Mouse (Mus musculus) spleen, embryonic (tissue): ENCODE data around the gene Elmod3.

Source experiments
- CTCF ChIA-PET: fragments of 350-600 bp; sonication (Branson Sonifier 250); formaldehyde crosslinking; loops from one replicate; lab custom pipeline; 2022; lab: Charles Lee

Elmod3 gene

GRCm38 (mm10) chr6:72615561-72616375 lies 17.6 kb upstream of the Elmod3 start:
- CTCF ChIA-PET: interaction anchor here (0.6 kb wide), 1 partner anchor 13 kb away, joined by 9 read pairs; no protein-coding TSS in a partner anchor

DNA sequence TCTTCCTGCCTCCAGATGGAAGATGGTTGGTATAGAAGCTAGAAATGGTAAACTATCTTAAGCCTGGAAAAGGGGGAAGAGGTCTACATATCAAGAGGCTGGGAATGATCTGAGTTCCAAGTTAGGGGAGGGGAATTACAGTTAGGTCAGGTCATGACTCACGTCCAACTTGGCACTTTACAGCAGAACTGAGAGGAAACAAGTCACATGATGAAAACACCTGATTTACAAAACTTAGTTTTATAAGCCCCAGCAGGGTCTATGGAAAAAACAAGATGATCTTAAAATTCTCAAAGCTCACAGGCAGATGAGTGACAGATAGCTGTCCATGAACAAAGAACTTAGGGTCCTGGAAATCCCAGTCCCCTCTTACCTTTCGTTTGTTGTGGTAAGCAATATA lies 16.9 kb upstream of the Elmod3 start:
- CTCF ChIA-PET: no interaction called here

DNA sequence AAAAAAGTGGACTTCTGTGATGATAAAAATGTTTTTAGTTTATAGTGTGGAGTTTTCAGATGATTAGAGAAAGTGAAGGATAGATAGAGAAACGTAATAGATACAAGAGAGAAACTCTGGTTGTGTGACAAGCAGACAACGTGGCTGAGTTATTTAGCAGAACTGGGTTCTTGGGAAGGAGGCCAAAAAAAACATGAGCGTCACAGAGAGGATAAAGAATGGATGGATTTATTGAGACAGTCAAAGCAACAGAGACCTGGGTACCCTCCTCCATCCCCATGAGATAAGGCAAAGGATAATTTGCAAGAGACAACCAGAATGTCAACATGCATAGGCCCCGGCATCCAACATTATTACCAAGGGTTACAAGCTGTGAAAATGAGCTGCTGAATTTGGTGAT lies 12.0 kb upstream of the Elmod3 start:
- CTCF ChIA-PET: no interaction called here

DNA sequence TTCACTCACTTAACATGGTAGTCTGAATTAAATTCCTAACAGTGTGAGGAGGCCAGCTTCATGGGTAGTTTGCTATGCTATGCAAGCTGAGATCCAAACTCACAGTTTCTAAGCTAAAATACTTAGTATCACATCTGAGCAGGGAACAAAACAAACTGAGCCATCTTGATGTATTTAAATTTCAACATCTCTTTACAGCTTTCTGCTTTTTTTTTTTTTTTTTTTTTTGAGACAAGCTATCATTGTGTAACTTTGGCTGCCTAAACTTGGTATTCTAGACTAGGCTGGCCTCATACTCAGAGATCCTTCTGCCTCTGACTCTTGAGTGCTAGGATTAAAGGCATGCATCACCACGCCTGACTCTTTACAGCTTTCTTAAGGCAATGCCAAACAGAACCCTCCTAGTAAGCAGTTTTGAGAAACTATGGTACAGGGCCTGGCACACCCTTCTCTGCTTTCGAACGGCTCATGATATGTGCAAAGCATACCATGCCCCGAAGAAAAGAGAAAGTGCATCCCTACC lies 10.5 kb upstream of the Elmod3 start:
- CTCF ChIA-PET: no interaction called here

GRCm38 (mm10) chr6:72607676-72608075 lies 9.5 kb upstream of the Elmod3 start:
- CTCF ChIA-PET: no interaction called here

DNA sequence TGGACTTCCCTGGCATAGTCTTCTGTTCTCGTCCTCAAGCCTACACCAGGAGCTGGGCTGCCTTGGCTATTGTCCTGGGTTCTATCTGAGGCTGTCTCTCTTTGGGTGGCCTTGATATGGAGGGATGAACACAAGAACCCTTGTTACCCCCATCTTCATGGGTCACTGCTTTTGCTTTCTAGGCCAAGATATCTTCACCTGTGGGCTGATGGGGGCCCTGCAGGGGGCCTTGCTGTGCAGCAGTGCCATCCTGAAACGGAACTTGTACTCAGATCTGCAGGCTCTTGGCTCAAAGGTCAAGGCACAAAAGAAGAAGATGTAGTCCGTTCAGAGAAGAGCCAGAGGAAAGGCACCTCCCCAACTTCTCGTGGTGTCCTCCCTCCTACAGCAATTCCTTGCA lies 8.8 kb upstream of the Elmod3 start:
- CTCF ChIA-PET: no interaction called here

DNA sequence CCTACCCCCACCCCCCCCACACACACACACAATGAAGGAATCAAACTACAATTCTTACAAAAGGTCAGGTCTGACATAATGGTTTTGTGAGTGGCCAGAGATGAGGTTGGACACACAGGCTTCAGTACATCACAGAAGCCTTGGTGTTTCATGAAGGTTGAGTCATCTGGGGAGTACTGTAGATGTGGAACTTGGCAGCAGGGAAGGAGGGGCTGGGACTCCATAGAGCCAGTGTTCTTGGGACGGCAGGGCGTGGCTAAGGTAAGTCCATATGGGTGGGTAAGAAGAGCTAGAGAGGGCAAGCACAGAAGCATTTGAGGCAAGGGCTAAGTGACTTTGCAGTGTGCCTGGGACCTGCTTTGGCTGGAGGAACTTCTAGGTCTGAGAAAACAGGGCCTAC lies 5.9 kb upstream of the Elmod3 start:
- CTCF ChIA-PET: no interaction called here

GRCm38 (mm10) chr6:72601732-72602131 lies 3.5 kb upstream of the Elmod3 start:
- CTCF ChIA-PET: no interaction called here

DNA sequence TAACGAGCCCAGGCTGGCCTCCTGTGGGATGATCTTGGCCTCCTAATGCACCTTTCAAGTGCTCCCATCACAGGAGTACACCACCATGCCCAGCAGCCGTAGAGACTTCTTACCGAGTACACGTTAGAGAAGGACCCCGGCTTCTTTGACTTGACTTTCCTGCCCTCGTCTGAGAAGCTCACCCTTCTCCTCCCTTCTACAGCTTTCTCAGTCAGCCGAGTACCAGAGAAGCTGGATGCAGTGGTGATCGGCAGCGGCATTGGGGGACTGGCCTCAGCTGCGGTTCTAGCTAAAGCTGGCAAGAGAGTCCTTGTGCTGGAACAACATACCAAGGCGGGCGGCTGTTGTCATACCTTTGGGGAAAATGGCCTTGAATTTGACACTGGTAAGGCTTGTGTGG lies 2.6 kb upstream of the Elmod3 start:
- CTCF ChIA-PET: no interaction called here

DNA sequence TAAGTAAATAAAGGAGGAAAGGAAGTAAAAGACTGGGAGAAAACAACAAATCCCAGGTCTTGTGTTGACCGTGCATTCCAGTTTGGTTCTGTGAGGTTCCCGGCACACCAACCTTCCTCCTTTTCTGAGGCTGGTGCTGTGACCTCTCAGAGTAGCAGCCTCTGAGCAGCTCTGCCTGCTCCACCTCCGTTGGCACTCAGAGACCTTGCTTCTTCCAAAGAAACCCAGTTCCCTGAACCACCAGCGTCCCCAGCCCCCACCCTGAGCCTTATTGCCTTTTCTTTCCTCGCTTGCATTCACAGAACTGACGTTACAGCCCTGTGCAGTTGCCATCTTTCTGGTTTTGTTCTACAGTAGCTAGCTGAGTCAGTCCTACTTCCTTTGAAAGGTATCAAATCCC lies 2.0 kb upstream of the Elmod3 start:
- CTCF ChIA-PET: no interaction called here

- CTCF ChIA-PET: no interaction called here
Observed at GRCm38 (mm10) chr6:72598791-72599557, 761 bp upstream of the Elmod3 start.

DNA sequence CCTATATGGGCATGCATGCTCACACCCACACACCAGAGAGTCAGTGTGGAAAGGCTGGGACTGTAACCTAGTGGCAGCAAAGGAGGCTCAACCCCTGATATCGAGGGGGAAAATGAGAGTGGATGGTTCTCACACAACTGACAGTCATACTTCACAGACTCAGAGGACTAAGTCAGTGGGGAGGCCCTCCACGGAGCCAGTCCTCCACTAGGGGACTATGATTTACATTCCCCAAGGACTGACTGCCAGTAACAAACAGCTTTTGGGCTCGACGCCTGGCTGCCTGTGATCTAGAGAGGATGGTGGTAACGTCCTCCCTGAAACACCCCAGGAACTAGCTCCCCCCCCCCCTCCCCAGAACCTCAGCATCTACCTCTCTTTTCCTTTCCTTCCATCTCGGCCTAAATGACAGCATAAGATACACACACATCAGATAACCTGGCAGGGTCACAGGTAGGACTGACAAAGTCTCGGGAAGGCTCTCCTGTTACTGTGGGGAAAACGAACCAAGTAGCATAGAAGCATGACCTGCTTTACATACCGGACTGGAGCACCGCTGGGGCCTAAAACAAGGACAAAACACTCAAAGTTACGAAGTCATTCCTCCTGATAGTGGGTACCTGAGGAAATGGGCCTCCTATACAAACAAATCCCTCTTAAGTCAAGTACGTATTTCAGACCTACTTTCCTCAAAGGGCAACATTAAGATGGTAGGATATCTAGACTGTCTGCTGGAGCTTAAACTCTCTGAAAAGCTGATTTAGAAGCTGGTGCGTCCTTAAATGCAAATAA lies 934 bp downstream of the Elmod3 start:
- CTCF ChIA-PET: interaction anchor here (0.6 to 0.7 kb wide), 2 partner anchors 225 to 690 kb away, joined by 3 to 4 read pairs; no protein-coding TSS in a partner anchor

- CTCF ChIA-PET: no interaction called here
Observed at GRCm38 (mm10) chr6:72593914-72594313, 4.3 kb downstream of the Elmod3 start.

DNA sequence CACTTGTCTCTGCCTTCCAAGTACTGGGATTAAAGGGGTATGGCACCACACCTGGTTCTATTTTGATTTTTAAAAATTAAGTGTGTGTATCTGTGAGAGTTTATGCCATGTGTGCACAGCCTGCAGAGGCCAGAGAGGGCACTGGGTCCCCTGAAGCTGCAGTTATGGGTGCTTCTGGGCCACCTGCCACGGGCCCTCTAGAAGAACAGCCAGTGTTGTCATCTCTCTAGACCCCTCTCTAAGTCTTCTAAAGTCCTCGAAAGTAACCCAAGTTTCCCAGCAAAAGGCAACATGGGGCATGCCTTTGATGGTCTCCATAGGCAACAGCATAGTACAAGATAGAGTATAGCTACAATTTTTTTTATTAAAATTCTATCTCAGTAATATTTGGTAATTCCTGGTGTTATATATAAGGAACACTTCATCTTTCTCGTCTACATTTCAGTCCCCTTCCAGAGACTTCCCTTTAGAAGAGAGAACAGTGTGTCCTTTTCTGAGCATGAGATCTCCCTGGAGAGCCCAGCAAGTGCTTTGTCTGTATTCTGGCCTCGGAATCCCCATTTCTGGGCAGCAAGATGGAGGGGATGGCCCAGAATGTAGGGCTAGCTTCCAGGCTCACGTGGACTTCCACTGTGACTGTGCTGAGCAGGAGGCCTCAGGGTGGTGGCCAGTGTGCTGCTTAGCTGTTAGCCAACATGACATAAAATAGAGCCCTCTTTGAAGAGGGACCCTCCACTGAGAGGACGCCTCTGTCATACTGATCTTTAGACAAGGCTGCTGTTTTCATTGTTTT lies 5.0 kb downstream of the Elmod3 start:
- CTCF ChIA-PET: no interaction called here

- CTCF ChIA-PET: no interaction called here
Observed at GRCm38 (mm10) chr6:72590111-72590510, 8.1 kb downstream of the Elmod3 start.

DNA sequence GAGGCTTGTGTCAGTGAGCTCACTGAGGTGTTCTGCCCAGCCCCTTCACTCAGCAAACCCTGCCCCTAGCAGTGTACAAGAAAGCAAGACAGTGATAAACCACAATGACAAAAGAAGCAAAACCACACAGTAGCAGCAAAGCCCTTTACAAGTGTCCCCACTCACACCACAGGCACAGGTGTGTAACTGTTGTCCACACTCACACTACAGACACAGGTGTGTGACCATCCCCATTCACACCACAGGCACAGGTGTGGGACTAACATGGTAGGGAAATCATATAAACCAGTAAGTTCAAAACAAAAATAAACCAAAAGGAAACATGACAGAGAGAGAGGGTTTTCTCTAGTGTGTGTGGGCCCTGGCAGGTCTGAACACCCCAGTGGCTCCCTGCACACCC lies 9.9 kb downstream of the Elmod3 start:
- CTCF ChIA-PET: no interaction called here

GRCm38 (mm10) chr6:72586701-72587100 lies 11.5 kb downstream of the Elmod3 start:
- CTCF ChIA-PET: no interaction called here

DNA sequence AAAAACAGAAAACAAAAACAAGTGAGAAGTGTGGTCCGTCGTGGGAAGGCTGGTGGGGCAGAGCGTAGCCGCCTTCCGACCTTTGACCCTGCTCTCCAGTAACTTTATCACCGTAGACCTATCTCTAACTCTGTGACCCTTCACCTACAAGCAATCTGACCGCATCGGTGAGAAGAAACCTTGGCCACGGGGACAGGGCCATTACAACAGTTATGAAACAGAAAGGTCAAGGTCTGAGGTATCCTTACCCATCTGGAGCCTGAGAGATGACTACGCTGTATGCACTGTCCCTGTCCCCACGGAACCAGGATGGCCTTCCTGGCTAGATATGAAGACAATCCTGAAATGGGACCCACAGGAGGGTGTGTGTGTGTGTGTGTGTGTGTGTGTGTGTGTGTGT lies 14.1 kb downstream of the Elmod3 start:
- CTCF ChIA-PET: interaction anchor here (0.6 kb wide), 1 partner anchor 142 kb away, joined by 6 read pairs; no protein-coding TSS in a partner anchor

DNA sequence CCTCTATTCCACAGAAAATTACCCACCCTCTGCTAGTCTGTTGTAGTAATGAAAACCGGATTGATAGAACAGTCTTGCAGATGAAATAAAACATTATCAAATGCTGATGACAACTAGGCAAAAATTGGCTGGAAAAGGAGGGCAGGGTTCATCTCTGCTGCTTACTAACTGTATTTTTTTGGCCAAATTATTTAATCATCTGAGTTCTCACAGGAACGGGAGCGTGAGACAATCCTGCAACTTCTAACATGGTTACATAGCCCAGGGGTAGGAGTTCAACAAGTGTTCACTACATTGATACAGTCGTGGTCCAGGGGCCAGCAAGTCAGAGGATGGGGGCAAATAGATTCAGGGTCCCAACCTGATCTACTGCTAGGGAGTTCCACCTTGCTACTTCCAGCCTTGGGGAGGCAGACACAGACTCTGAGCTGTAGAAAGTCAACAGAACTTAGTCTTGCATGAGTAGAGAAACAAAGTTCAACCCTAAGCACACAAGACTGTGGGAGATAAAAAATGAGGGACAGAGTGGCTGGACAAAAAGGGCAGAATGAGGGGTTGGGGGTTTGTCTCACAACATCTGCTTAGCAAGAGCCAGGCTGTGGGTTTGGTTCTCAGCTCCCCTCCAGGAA lies 14.9 kb downstream of the Elmod3 start:
- CTCF ChIA-PET: interaction anchor here (0.7 kb wide), 1 partner anchor 873 kb away, joined by 3 read pairs; no protein-coding TSS in a partner anchor

DNA sequence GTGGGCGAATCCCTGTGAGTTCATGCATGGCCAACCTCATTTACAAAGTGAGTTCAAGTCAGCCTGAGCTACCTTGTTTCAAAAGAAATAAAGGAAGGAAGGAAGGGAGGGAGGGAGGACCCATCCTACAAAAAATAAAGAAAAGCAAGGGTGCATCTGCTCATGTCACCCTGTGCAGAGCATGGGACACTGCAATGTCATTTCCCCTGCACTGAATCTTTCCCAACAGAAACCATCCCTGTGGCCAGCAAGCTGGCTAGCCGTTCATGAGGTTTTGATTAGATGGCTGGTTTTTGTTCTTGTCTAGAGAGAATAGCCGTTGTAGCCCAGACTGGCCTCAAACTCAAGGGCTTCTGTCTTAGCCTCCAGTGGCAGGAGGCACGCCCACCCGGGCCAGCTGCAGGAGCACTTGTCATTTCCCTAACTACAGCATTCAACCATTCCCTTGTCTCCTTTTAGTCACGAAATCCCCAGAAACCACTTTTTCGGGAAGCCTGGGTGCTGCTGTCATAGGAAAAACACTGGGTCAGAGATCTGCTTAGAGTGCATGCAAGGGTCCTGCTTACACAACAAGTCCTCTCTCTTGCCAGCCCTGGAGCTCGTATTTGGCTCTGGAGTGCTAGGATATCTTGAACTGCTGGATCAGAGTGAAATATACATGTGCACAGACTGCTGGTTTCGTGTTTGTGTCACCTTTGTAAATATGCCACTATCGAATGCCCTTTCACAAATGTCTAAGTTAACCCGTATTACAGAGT lies 16.4 kb downstream of the Elmod3 start:
- CTCF ChIA-PET: no interaction called here
